Mouse (Mus musculus) ES-Bruce4 (cell line): ENCODE results near the gene Hoxc6.

Experiments
- CTCF ChIP-seq: IDR thresholded peaks from one replicate; pipeline ENCODE4 v1.8.1; 2011; ENCODE audit warnings: low read depth, low read length
- EP300 ChIP-seq: IDR thresholded peaks from 2 replicates; pipeline ENCODE4 v1.6.1; 2011; ENCODE audit warnings: low read depth, low read length; ENCODE audit not compliant: insufficient read depth

GRCm38 (mm10) chr15:103015406-103016166 lies 17.5 kb downstream of the Hoxc6 start:
- TF ChIP-seq CTCF (no peak), EP300 (no peak)
